Mouse (Mus musculus) stomach, postnatal 0 days (tissue): ENCODE results near the gene Nomo1.

Experiments used
- CTCF ChIP-seq: IDR thresholded peaks from 2 replicates; pipeline ENCODE4 v1.5.1; 2016; ENCODE audit warnings: antibody characterized with exemption, low read depth, mild to moderate bottlenecking, moderate library complexity
- EP300 ChIP-seq: optimal IDR thresholded peaks from 2 replicates; pipeline ENCODE3; 2016; ENCODE audit warnings: antibody characterized with exemption

- peak; percentile 28; the same call in 1 of the 2 replicates for TF ChIP-seq CTCF
- no peak for TF ChIP-seq EP300
Observed at GRCm38 (mm10) chr7:46130723-46131122, 97.2 kb downstream of the Nomo1 start.
